Mouse (Mus musculus) heart, adult 2 months (tissue): ENCODE data around the gene Sgk1.

Experiments used
- CTCF ChIP-seq: fragments of 200-600 bp; IDR thresholded peaks from 2 replicates; pipeline ENCODE4 v1.8.1; 2022; ENCODE audit warnings: antibody characterized with exemption, mild to moderate bottlenecking, moderate library complexity
- POLR2A ChIP-seq: fragments of 200-500 bp; IDR thresholded peaks from 2 replicates; pipeline ENCODE4 v1.6.1; 2011; ENCODE audit warnings: mild to moderate bottlenecking, low read depth, low read length, control low read depth; ENCODE audit not compliant: insufficient read depth

DNA sequence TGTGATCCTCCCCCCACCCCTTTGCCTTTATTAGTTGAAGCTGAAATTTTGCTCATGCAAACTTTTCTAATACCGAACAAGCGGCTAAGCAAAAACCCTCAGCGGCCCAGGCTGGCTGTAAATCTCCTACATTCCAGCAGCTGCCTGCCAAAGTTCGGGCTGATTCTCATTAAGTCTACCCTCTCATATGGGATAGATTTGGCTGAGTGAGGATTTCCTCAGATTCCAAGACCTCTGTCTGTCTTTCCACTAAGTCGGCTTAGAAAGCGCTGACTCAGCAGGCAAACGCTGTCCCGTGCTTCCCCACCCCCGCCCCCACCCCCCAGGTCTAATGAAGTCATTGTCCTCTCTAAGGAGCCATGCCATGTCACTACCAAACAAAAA, 55.2 kb downstream of the Sgk1 start:
- no peak for TF ChIP-seq POLR2A
- no peak for TF ChIP-seq CTCF
